24 mouse cellular contexts compared by ENCODE assay signal in the genomic region with DNA sequence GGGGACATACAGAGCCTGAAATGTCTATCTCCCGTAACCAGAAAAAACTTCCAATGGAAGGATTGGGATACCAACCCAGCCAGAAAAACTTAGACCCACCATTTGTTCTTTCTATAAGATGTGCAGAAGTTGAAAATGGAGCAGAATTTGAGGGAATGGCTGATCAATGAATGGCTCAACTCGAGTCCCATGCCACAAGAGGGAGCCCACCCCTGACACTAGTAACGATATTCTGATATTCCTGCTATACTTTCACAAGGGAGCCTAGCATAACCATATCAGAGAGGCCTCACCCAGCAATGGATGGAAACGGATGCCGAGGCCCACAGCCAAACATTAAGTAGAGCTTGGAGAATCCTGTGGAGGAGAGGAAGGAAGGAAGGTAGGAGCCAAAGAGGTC.
A peak's percentile ranks its signal among the peaks of the same experiment; 100 is the strongest.
DNase-seq lines count a peak whose midpoint lies in the region; ATAC-seq and TF ChIP-seq lines count a peak whose summit lies in the region.
"Had no signal": no experiment of that assay in that cellular context is flagged by ENCODE, and none has a peak within 500 bp of the region (broad histone marks: within the 10 kb centered on the region; RNA-seq: fewer than 3 reads in every experiment).

No protein-coding gene starts in this region.

- H3K27me3 ChIP-seq in forebrain, postnatal 0 days (ENCODE audit: insufficient read depth, low read length): no peaks in the 10 kb centered on the region
- no peaks in the 10 kb centered on the region for H3K27me3 ChIP-seq in forebrain, embryonic 12.5 days
- H3K27me3 ChIP-seq: embryonic facial prominence, embryonic 12.5 days; heart, embryonic 15.5 days; intestine, embryonic 15.5 days; kidney, embryonic 15.5 days; limb, embryonic 15.5 days; liver, embryonic 15.5 days had no signal

- H3K9ac ChIP-seq in forebrain, postnatal 0 days: no peak overlapping the region
- H3K9ac ChIP-seq in forebrain, embryonic 12.5 days: no peak overlapping the region
- H3K9ac ChIP-seq: embryonic facial prominence, embryonic 12.5 days; heart, embryonic 15.5 days; hindbrain, embryonic 14.5 days; intestine, embryonic 15.5 days; kidney, embryonic 15.5 days; limb, embryonic 15.5 days; liver, embryonic 15.5 days had no signal

- no peak overlapping the region for H3K27ac ChIP-seq in forebrain, postnatal 0 days (ENCODE audit: low read depth, low read length)
- no peak overlapping the region for H3K27ac ChIP-seq in forebrain, embryonic 12.5 days
- H3K27ac ChIP-seq in cortical plate, adult 2 months (ENCODE audit: insufficient read depth, low read length): no peak overlapping the region
- H3K27ac ChIP-seq: embryonic facial prominence, embryonic 12.5 days; heart, embryonic 15.5 days; hindbrain, embryonic 14.5 days; intestine, embryonic 15.5 days; kidney, embryonic 15.5 days; limb, embryonic 15.5 days; liver, embryonic 15.5 days; macrophage had no signal

- ATAC-seq in forebrain, postnatal 0 days: no peak
- ATAC-seq in forebrain, embryonic 12.5 days (ENCODE audit: low FRiP score): no peak
- ATAC-seq: CD4-positive, CD25-positive, alpha-beta regulatory T cell, adult 4 months; intestine, embryonic 15.5 days; midbrain, embryonic 16.5 days had no signal

- no peak for DNase-seq in forebrain, postnatal 0 days
- DNase-seq in left cerebral cortex, postnatal 4 days: peak; percentile 12
- no peak for DNase-seq in left cerebral cortex, postnatal 14 days (ENCODE audit: low spot score in 2 of 2)
- DNase-seq in right cerebral cortex, postnatal 36 days (ENCODE audit: low spot score in 2 of 2): no peak
- no peak for DNase-seq in retina, embryonic 14.5 days (ENCODE audit: low spot score)
- DNase-seq: adrenal gland, adult 2 months; cerebellum, adult 8-10 months; gastrocnemius, postnatal 36 days; heart, postnatal 4 days; kidney, postnatal 4 days; thymus, adult 2 months; thymus, postnatal 4 days had no signal

- WGBS in forebrain, postnatal 0 days: 79% methylated on average over 5 of the region's 5 CpGs
- 90% methylated on average over 5 of the region's 5 CpGs for WGBS in forebrain, embryonic 12.5 days

- intact Hi-C loops in left cerebral cortex, postnatal 4 days (cut with DNase I): no loop called here
- intact Hi-C loops in left cerebral cortex, postnatal 14 days (cut with DNase I): no loop called here

- no peaks in the 10 kb centered on the region for H3K36me3 ChIP-seq in forebrain, postnatal 0 days (ENCODE audit: insufficient read depth)
- no peaks in the 10 kb centered on the region for H3K36me3 ChIP-seq in forebrain, embryonic 12.5 days (replicated peaks)
- H3K36me3 ChIP-seq: embryonic facial prominence, embryonic 12.5 days; heart, embryonic 15.5 days; intestine, embryonic 15.5 days; kidney, embryonic 15.5 days; limb, embryonic 15.5 days; liver, embryonic 15.5 days had no signal

- no peak overlapping the region for H3K4me2 ChIP-seq in forebrain, postnatal 0 days (ENCODE audit: low read depth)
- H3K4me2 ChIP-seq in forebrain, embryonic 12.5 days: no peak overlapping the region
- H3K4me2 ChIP-seq: embryonic facial prominence, embryonic 12.5 days; heart, embryonic 15.5 days; hindbrain, embryonic 14.5 days; intestine, embryonic 15.5 days; kidney, embryonic 15.5 days; limb, embryonic 15.5 days; liver, embryonic 15.5 days had no signal

- TF ChIP-seq CTCF in forebrain, postnatal 0 days (IDR thresholded peaks at IDR 0.05; ENCODE audit: low read depth): peak; percentile 43
- peak; percentile 21; the same call in 1 of the 2 replicates for TF ChIP-seq CTCF in cortical plate, adult 2 months (IDR thresholded peaks at IDR 0.05; ENCODE audit: extremely low read depth, insufficient read depth, low read length)

- no peaks in the 10 kb centered on the region; the same call in 1 of the 2 replicates for H3K4me1 ChIP-seq in forebrain, postnatal 0 days (ENCODE audit: insufficient read depth)
- H3K4me1 ChIP-seq in forebrain, embryonic 12.5 days: peaks cover 15% of the 10 kb centered on the region
- H3K4me1 ChIP-seq in cortical plate, adult 2 months (ENCODE audit: control insufficient read depth, insufficient read depth, low read length): no peaks in the 10 kb centered on the region
- H3K4me1 ChIP-seq: embryonic facial prominence, embryonic 12.5 days; heart, embryonic 15.5 days; intestine, embryonic 15.5 days; kidney, embryonic 15.5 days; limb, embryonic 15.5 days; liver, embryonic 15.5 days had no signal

- no peak for TF ChIP-seq POLR2A in cortical plate, adult 2 months (IDR thresholded peaks at IDR 0.05; ENCODE audit: extremely low read depth, insufficient read depth, low read length)

- no peak overlapping the region for H3K4me3 ChIP-seq in forebrain, postnatal 0 days (ENCODE audit: low read depth, low read length)
- H3K4me3 ChIP-seq in forebrain, embryonic 12.5 days (replicated peaks): no peak overlapping the region
- no peak overlapping the region for H3K4me3 ChIP-seq in cortical plate, adult 2 months (ENCODE audit: insufficient read depth, low read length)
- H3K4me3 ChIP-seq: embryonic facial prominence, embryonic 12.5 days; heart, embryonic 15.5 days; intestine, embryonic 15.5 days; kidney, embryonic 15.5 days; limb, embryonic 15.5 days; liver, embryonic 15.5 days had no signal

- H3K9me3 ChIP-seq in forebrain, postnatal 0 days (ENCODE audit: low read length): no peaks in the 10 kb centered on the region
- H3K9me3 ChIP-seq in forebrain, embryonic 12.5 days: no peaks in the 10 kb centered on the region
- H3K9me3 ChIP-seq: embryonic facial prominence, embryonic 12.5 days; heart, embryonic 15.5 days; intestine, embryonic 15.5 days; kidney, embryonic 15.5 days; limb, embryonic 15.5 days; liver, embryonic 15.5 days had no signal
